Mouse (Mus musculus) hindbrain, embryonic 15.5 days (tissue): Measurements from ENCODE around the gene Hibadh. TPM values are rescaled to one million over a fixed set of nuclear protein-coding genes. Genes with fewer than 3 reads are reported as not detected.

Experiments
- ATAC-seq: fragments of 200-750 bp; cut with Nextera tagmentation; 2 replicates; pipeline ENCODE4 v1.8.0; 2017; ENCODE audit warnings: low read depth, moderate number of reproducible peaks, moderate TSS enrichment; ENCODE audit not compliant: low FRiP score
- H3K27ac ChIP-seq: fragments of 300-500 bp; sonication (generic); replicated peaks from 2 replicates; pipeline ENCODE4 v1.5.1; 2015; ENCODE audit warnings: mild to moderate bottlenecking, inconsistent platforms
- H3K27me3 ChIP-seq: fragments of 300-500 bp; sonication (generic); 2 replicates; pipeline ENCODE4 v1.6.1; 2015; ENCODE audit warnings: control low read depth, inconsistent platforms
- H3K36me3 ChIP-seq: fragments of 300-500 bp; sonication (generic); 2 replicates; pipeline ENCODE4 v1.6.1; 2015; ENCODE audit warnings: control low read depth, inconsistent platforms
- H3K4me1 ChIP-seq: fragments of 300-500 bp; sonication (generic); replicated peaks from 2 replicates; pipeline ENCODE4 v1.6.1; 2015; ENCODE audit warnings: control low read depth, inconsistent platforms
- H3K4me2 ChIP-seq: fragments of 300-500 bp; sonication (generic); 2 replicates; pipeline ENCODE4 v1.6.1; 2015; ENCODE audit warnings: moderate library complexity, mild to moderate bottlenecking, inconsistent platforms
- H3K4me3 ChIP-seq: fragments of 300-500 bp; sonication (generic); 2 replicates; pipeline ENCODE4 v1.5.1; 2015; ENCODE audit warnings: mild to moderate bottlenecking, inconsistent platforms
- H3K9ac ChIP-seq: fragments of 300-500 bp; sonication (generic); 2 replicates; pipeline ENCODE4 v1.6.1; 2015; ENCODE audit warnings: inconsistent platforms
- H3K9me3 ChIP-seq: fragments of 300-500 bp; sonication (generic); 2 replicates; pipeline ENCODE4 v1.6.1; 2016; ENCODE audit warnings: control low read depth, inconsistent platforms
- WGBS: fragments of 180-500 bp; shearing (Covaris S2); methylation state at CpG from one replicate; pipeline ENCODE4 v1.1.7; 2015; 5-methylcytosine and 5-hydroxymethylcytosine counted together
- polyA plus RNA-seq: library from polyadenylated mRNA; unstranded; fragments of >200 nt; fragmentation: Nextera tagmentation; extraction: Ambion mirVana; gene quantifications from 2 replicates; pipeline ENCODE4 v1.2.1, GENCODE M21; 2015

The Hibadh gene
- polyA plus RNA-seq, 1 experiment from 2014 or later, result 67.9 TPM

DNA sequence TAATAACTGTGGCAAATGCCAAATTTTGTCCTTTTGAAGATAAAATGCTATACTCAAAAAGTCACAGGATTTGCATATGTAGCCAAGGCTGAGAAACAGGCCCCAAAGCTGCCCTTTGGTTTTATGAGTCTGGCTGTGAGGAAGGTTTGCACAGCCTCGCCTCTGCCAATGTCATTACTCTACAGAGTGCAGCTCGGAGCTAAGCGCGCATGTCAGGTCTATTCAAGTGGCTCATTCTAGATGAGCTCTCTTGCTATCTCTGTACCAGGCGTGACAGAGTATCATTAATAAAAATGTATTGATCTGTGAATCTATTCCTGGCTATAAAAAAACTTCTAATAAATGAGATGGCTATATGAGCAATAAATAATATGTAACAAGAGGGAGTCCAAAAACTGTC is 97.7 kb downstream of the Hibadh start:
- Histone ChIP-seq H3K4me3 (no peak overlapping the region), H3K9me3 (no peaks in the 10 kb centered on the region), H3K9ac (no peak overlapping the region), H3K36me3 (0 out of 2 replicates have a peak, but pooled peaks cover 8% of the 10 kb centered on the region), H3K27me3 (no peaks in the 10 kb centered on the region), H3K27ac (no peak overlapping the region), H3K4me2 (no peak overlapping the region), H3K4me1 (peaks cover 11% of the 10 kb centered on the region; the same call in 1 of the 2 replicates)
- ATAC-seq, result no peak
- 65% methylated on average over 5 of the region's 5 CpGs for WGBS

DNA sequence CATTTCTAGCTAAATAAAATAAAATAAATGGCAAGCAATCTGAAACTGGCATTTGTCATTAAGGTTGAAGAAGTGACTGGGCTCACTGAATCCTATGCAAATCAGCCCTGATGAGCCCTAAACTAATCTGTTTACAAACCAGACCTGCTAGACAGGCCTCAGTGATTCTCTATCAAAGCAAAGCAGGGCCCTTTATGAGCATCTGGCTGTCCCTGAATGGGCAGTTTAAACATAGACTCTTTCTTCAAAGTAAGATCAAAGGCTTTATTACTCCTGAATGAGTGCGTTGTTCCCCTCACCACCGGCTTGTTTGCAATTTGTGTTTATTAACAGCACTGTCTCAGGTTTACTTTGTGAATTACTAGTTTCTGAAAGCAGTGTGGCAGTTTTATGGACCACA is 100.3 kb downstream of the Hibadh start:
- no peak for ATAC-seq
- WGBS, result 22% methylated on average over 2 of the region's 2 CpGs
- Histone ChIP-seq H3K9ac (no peak overlapping the region), H3K27ac (no peak overlapping the region), H3K4me2 (no peak overlapping the region), H3K4me3 (no peak overlapping the region), H3K36me3 (0 out of 2 replicates have a peak, but pooled peaks cover 7% of the 10 kb centered on the region), H3K4me1 (peaks cover 11% of the 10 kb centered on the region; the same call in 1 of the 2 replicates), H3K9me3 (no peaks in the 10 kb centered on the region), H3K27me3 (no peaks in the 10 kb centered on the region)

DNA sequence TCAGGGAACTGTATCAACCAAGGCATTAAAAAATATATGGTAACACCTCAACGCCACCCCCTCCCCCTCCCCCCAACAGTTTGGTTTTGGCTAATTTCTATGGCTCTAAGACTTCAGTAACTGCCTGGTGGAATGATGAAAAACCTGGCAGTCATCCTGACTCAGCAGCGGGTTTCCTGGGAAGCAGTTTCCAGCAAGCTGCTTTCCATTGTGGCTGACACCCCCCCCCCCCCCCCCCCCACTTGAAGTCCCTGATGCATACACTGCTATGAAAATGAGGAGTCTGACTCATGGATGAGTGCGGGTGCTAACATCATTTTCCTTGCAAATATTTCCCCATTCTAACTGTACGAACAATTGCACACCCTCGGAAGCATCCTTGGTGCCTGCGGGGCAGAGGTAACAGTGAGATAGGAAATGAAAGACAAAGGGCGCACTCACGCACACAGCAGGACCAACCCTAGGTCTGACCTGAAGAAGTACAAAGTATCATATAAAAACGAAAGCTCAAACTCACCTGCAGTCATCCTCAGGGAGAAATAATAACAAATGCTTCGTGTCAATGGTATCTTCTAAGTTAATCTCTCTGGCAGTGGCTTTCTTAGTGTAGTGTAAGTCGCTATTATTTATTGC is 105.0 kb downstream of the Hibadh start:
- peaks cover 10% of the 10 kb centered on the region; the same call in 1 of the 2 replicates for H3K4me1 ChIP-seq
- H3K9ac ChIP-seq, result no peak overlapping the region
- no peaks in the 10 kb centered on the region for H3K27me3 ChIP-seq
- ATAC-seq, result no peak
- H3K36me3 ChIP-seq, result 0 out of 2 replicates have a peak, but pooled peaks cover 7% of the 10 kb centered on the region
- H3K4me2 ChIP-seq, result no peak overlapping the region
- H3K4me3 ChIP-seq, result no peak overlapping the region
- 79% methylated on average over 11 of the region's 11 CpGs for WGBS
- H3K9me3 ChIP-seq, result no peaks in the 10 kb centered on the region
- no peak overlapping the region for H3K27ac ChIP-seq

DNA sequence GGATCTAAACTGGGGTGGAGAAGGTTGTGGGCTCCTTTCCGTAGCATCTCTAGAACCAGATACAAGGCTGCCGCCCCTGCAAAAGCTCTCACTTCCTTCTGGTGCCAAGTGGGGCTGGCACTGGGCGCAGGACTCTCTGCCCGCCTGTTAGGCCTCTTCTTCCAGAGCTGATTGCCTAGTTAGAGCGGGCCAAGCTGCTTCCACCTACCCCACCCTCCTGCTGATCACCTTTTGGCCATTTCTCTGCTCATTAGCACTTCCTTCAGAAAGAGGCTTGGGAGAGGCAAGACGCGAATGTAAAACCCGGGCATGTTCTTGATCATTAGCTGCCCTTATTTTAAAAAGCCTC is 108.1 kb downstream of the Hibadh start:
- H3K9ac ChIP-seq, result no peak overlapping the region
- no peak overlapping the region for H3K27ac ChIP-seq
- H3K36me3 ChIP-seq, result 0 out of 2 replicates have a peak, but pooled peaks cover 1% of the 10 kb centered on the region
- H3K27me3 ChIP-seq, result no peaks in the 10 kb centered on the region
- H3K9me3 ChIP-seq, result no peaks in the 10 kb centered on the region
- H3K4me1 ChIP-seq, result no peaks in the 10 kb centered on the region
- ATAC-seq, result no peak
- H3K4me2 ChIP-seq, result no peak overlapping the region
- H3K4me3 ChIP-seq, result no peak overlapping the region
- 80% methylated on average over 8 of the region's 8 CpGs for WGBS

DNA sequence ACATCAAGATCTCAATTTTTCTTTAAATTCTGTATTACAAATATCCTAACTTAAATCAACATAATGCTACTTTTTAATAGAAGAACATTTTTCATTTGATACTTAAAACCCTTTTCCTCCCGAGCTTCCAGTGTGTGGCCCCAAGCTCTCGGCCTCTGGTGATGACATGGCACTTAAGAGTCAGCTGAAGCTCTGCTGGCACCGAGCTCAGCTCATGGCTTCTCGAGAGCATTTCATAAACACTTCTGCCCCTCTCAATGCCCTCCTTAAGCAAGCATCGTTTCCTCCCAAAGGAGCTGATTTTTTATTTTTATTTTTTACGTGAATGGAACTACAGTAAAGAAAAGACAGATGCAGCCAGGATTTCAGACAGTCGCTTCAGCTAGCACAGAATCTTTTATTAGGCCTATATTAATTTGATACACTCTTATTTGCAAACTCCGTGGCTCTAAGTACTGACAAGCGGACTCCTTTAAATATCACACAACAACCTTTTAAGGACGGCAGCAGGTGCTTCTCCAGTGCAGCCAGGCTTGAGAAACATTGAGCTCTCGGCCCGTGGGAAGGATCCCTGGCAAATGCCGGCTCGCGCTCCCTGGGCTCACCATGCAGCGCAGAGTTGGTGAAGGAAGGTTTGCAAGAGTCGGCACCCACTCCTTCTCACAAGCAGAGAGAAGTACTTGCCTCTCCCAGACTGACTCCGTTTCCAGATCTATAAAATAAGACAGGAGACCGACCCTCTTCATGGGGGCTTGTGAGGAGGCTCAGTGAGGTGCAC is 108.6 kb downstream of the Hibadh start:
- WGBS, result 87% methylated on average over 19 of the region's 19 CpGs
- Histone ChIP-seq H3K27ac (no peak overlapping the region), H3K4me3 (no peak overlapping the region), H3K27me3 (no peaks in the 10 kb centered on the region), H3K4me1 (no peaks in the 10 kb centered on the region), H3K9me3 (no peaks in the 10 kb centered on the region), H3K36me3 (no peaks in the 10 kb centered on the region), H3K4me2 (no peak overlapping the region), H3K9ac (no peak overlapping the region)
- no peak for ATAC-seq

DNA sequence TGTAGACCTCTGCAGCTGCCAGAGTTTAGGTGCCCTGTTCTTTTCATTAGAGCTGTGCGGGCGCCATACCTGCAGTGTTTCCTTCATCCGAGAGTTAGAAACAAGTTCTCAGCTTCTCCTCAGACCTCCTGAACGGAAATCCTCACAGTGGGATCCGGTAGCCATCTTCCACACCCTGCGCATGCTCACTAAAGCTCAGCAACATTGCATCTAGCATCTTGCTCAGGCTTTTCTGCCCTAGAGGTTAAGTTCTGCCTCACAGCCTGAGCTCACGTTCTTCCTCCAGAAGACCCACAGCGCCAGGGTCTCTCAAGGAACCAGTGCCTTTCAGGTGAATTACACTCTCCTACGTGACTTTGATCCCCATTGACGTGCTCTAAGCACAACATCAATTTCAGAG is 109.3 kb downstream of the Hibadh start:
- Histone ChIP-seq H3K4me1 (no peaks in the 10 kb centered on the region), H3K4me2 (no peak overlapping the region), H3K36me3 (no peaks in the 10 kb centered on the region), H3K9ac (no peak overlapping the region), H3K4me3 (no peak overlapping the region), H3K27me3 (no peaks in the 10 kb centered on the region), H3K27ac (no peak overlapping the region), H3K9me3 (no peaks in the 10 kb centered on the region)
- ATAC-seq, result no peak
- 88% methylated on average over 10 of the region's 10 CpGs for WGBS

DNA sequence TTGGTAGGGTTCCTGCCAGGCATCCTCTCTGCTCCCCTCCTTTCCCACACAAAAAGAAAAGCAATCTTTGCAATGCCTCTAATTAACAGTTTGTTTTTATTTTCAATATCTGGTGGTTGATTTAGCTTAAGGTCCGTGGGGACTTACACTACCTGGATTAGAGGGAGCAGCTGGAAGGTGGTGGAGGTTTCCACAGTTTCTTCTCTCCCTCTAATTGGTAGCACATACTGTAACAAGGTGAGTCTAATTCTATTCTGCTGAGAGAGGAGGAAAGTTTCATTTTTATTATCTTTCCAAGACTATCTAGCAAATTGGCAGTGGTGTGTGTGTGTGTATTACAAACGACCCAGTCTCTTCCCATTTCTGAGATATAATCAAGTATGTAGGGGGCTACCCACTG is 116.0 kb downstream of the Hibadh start:
- no peaks in the 10 kb centered on the region for H3K4me1 ChIP-seq
- no peaks in the 10 kb centered on the region for H3K36me3 ChIP-seq
- H3K4me2 ChIP-seq, result no peak overlapping the region
- H3K9ac ChIP-seq, result no peak overlapping the region
- WGBS, result 60% methylated on average over 2 of the region's 2 CpGs
- H3K27me3 ChIP-seq, result no peaks in the 10 kb centered on the region
- no peak overlapping the region for H3K4me3 ChIP-seq
- ATAC-seq, result no peak
- no peaks in the 10 kb centered on the region for H3K9me3 ChIP-seq
- H3K27ac ChIP-seq, result no peak overlapping the region

DNA sequence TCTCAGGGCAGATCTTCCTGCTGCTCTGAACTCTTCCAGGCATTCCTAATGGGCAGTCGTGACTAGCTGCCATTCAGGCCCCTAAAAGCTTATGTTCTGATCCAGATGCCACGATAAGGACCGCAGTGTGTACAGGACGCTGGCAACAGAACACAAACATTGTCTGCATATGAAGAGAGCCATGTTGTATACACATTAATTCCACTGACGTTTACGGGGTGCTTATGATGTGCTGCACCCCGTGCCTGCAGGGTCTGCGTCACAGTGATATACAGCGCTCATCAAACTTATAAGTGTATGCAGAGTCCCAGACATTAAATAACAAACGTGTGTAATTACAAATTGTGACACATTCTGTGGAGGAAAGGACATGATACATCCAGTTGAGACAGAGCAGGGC is 121.5 kb downstream of the Hibadh start:
- ATAC-seq, result no peak
- no peaks in the 10 kb centered on the region for H3K9me3 ChIP-seq
- WGBS, result 81% methylated on average over 10 of the region's 10 CpGs
- no peak overlapping the region for H3K9ac ChIP-seq
- no peaks in the 10 kb centered on the region for H3K4me1 ChIP-seq
- no peak overlapping the region for H3K4me3 ChIP-seq
- H3K27ac ChIP-seq, result no peak overlapping the region
- H3K27me3 ChIP-seq, result no peaks in the 10 kb centered on the region
- H3K4me2 ChIP-seq, result no peak overlapping the region
- H3K36me3 ChIP-seq, result no peaks in the 10 kb centered on the region

DNA sequence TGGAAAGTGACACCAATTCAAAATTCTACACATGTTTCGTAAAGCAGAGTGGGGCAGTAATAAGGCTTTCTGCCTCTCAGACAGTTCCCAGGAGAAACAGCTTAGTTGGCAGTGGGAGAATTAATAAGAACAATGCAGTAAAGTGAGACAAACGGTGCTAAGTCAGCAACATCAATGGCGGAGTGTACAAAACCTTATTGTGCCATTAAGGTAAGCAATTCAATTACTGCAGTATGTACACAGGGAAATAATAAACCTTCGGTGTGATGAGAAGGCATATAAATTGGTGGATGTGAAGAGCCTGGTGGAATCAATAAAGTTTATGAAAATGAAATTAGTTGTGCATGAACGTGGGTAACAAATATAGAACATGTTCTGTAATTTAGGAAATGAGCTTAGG is 122.9 kb downstream of the Hibadh start:
- no peak for ATAC-seq
- Histone ChIP-seq H3K27ac (no peak overlapping the region), H3K4me3 (no peak overlapping the region), H3K9ac (no peak overlapping the region), H3K27me3 (no peaks in the 10 kb centered on the region), H3K36me3 (no peaks in the 10 kb centered on the region), H3K4me1 (no peaks in the 10 kb centered on the region), H3K9me3 (no peaks in the 10 kb centered on the region), H3K4me2 (no peak overlapping the region)
- WGBS, result 54% methylated on average over 5 of the region's 5 CpGs

DNA sequence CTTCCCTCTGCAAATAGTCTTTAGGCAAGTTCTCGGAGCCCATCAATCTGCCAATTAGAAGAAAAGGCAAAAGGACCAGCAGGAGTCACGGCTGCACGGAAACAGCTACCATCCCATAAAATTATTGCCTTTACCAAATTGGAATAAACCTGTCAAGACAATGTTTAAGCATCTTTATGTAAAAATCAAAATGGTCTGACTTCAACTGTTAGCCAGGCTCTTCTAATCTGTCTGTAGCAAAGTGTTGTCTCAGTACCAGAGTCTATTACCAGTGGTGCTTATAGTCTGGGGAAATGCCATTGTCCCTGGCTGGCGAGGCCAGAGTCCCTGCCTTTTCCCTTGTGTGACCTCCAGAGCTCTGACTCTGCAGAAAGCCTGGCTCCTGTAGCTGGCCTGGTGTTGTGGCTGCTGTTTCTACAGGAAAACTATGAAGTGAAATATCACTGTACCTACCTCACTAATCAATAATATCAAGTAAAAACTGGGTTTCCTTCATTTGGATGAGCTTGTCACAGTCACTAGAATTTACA is 126.2 kb downstream of the Hibadh start:
- Histone ChIP-seq H3K4me1 (no peaks in the 10 kb centered on the region), H3K27ac (no peak overlapping the region), H3K4me2 (no peak overlapping the region), H3K9me3 (no peaks in the 10 kb centered on the region), H3K4me3 (no peak overlapping the region), H3K27me3 (no peaks in the 10 kb centered on the region), H3K9ac (no peak overlapping the region), H3K36me3 (no peaks in the 10 kb centered on the region)
- WGBS, result 16% methylated on average over 4 of the region's 4 CpGs
- no peak for ATAC-seq

DNA sequence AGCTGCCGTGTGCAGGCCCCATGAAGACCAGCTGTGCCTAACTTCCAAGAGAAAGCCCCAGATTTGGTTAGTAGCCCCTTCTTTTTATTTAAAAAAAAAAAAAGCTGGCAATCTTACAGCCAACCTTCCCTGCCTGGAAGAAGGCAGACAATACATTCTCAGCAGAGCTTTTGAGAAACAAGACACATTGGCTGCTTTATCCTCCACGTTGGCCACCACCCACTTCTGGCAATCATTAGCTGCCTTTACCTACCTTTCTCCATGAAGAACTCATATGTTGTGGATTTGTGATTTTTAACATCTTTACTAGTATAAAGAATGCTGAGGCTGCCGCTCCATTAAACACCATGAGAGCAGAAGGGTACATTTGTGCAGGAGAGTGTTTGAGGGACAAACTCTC is 131.4 kb downstream of the Hibadh start:
- no peak for ATAC-seq
- Histone ChIP-seq H3K9ac (no peak overlapping the region), H3K27ac (no peak overlapping the region), H3K9me3 (no peaks in the 10 kb centered on the region), H3K4me2 (no peak overlapping the region), H3K27me3 (no peaks in the 10 kb centered on the region), H3K4me3 (no peak overlapping the region), H3K36me3 (no peaks in the 10 kb centered on the region), H3K4me1 (peaks cover 8% of the 10 kb centered on the region; the same call in 1 of the 2 replicates)
- 73% methylated on average over 3 of the region's 3 CpGs for WGBS

DNA sequence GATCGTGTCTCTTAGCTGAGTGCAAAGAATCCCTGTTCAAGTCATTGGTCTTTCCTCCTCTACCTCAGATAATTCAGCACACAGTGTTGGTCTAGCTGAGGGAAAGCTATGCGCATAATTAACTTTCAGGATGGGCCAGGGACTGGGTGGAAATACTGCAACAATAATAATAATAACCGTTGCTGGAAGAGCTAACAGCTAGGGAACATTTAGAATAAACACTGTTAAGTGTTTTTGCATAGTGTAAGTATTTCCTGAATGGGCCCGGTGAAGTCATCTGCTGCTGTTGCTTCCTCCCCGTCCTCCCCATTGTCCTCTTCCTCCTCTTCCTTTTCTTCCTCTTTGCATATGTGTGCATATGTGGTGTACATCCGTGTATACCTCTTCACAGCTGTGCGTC is 132.2 kb downstream of the Hibadh start:
- H3K36me3 ChIP-seq, result no peaks in the 10 kb centered on the region
- peaks cover 8% of the 10 kb centered on the region; the same call in 1 of the 2 replicates for H3K4me1 ChIP-seq
- H3K27me3 ChIP-seq, result no peaks in the 10 kb centered on the region
- no peak overlapping the region for H3K4me3 ChIP-seq
- no peaks in the 10 kb centered on the region for H3K9me3 ChIP-seq
- H3K9ac ChIP-seq, result no peak overlapping the region
- 89% methylated on average over 7 of the region's 7 CpGs for WGBS
- H3K27ac ChIP-seq, result no peak overlapping the region
- no peak overlapping the region for H3K4me2 ChIP-seq
- ATAC-seq, result no peak
